Mouse (Mus musculus): ENCODE results near the gene Kcnab2.

- no peak for TF ChIP-seq POLR2A (IDR thresholded peaks at IDR 0.05; ENCODE audit: low read depth, low read length)
- TF ChIP-seq CTCF (conservative IDR thresholded peaks at IDR 0.05; ENCODE audit: insufficient read depth, insufficient read length, low read depth, low read length), result peak; percentile 72
Measured at GRCm38 (mm10) chr4:152435255-152435654, 42.4 kb downstream of the Kcnab2 start.

Measured in kidney, adult 2 months (tissue).